Mouse (Mus musculus) cortical plate, adult 2 months (tissue): ENCODE results near the gene Siglecf. TPM values are rescaled to one million over a fixed set of nuclear protein-coding genes. Genes with fewer than 3 reads are reported as not detected.

ENCODE experiments used
- H3K27ac ChIP-seq: fragments of 200-500 bp; 2 replicates; pipeline ENCODE4 v1.5.1; 2012; ENCODE audit warnings: low read length, control low read depth, inconsistent platforms; ENCODE audit not compliant: insufficient read depth
- H3K4me1 ChIP-seq: fragments of 200-500 bp; 2 replicates; pipeline ENCODE4 v1.6.1; 2011; ENCODE audit warnings: low read length; ENCODE audit not compliant: control insufficient read depth, insufficient read depth
- H3K4me3 ChIP-seq: fragments of 200-500 bp; 2 replicates; pipeline ENCODE4 v1.5.1; 2011; ENCODE audit warnings: mild to moderate bottlenecking, low read length, control low read depth; ENCODE audit not compliant: insufficient read depth
- CTCF ChIP-seq: fragments of 200-500 bp; IDR thresholded peaks from 2 replicates; pipeline ENCODE4 v1.5.1; 2011; ENCODE audit warnings: mild to moderate bottlenecking, control low read depth, low read length; ENCODE audit not compliant: insufficient read depth; ENCODE audit errors: extremely low read depth
- POLR2A ChIP-seq: fragments of 200-500 bp; IDR thresholded peaks from 2 replicates; pipeline ENCODE4 v1.6.1; 2011; ENCODE audit warnings: mild to moderate bottlenecking, low read length, control low read depth; ENCODE audit not compliant: insufficient read depth; ENCODE audit errors: extremely low read depth
- polyA plus RNA-seq: library from polyadenylated mRNA; depleted of rRNA; stranded (reverse); fragments of >200 nt; gene quantifications from 2 replicates; pipeline ENCODE4 v1.2.3, GENCODE M21; 2012; rRNA removed

Siglecf gene
- polyA plus RNA-seq, 1 experiment: 1.1 TPM

GRCm38 (mm10) chr7:43362021-43362420 lies 10.9 kb downstream of the Siglecf start:
- no peak overlapping the region for H3K4me3 ChIP-seq

GRCm38 (mm10) chr7:43378226-43378625 lies 27.1 kb downstream of the Siglecf start:
- TF ChIP-seq CTCF: peak; percentile 46; the same call in 1 of the 2 replicates
- no peak for TF ChIP-seq POLR2A
- Histone ChIP-seq H3K4me3 (no peak overlapping the region), H3K4me1 (no peaks in the 10 kb centered on the region), H3K27ac (no peak overlapping the region)

More at GRCm38 (mm10) chr7:43362021-43362420, 10.9 kb downstream of the Siglecf start:
- H3K4me1 ChIP-seq: no peaks in the 10 kb centered on the region
- TF ChIP-seq POLR2A: no peak
- no peak overlapping the region for H3K27ac ChIP-seq

- H3K4me1 ChIP-seq: no peaks in the 10 kb centered on the region
- H3K4me3 ChIP-seq: no peak overlapping the region
- no peak overlapping the region; the same call in 1 of the 2 replicates for H3K27ac ChIP-seq
- TF ChIP-seq CTCF (no peak), POLR2A (no peak)
Observed at GRCm38 (mm10) chr7:43392349-43393121, 41.4 kb downstream of the Siglecf start.

- no peak for TF ChIP-seq CTCF
- no peak for TF ChIP-seq POLR2A
- no peak overlapping the region for H3K27ac ChIP-seq
- no peaks in the 10 kb centered on the region for H3K4me1 ChIP-seq
- H3K4me3 ChIP-seq: no peak overlapping the region
Observed at GRCm38 (mm10) chr7:43399501-43399900, 48.4 kb downstream of the Siglecf start.

GRCm38 (mm10) chr7:43402718-43403117 lies 51.6 kb downstream of the Siglecf start:
- H3K4me3 ChIP-seq: no peak overlapping the region
- no peak overlapping the region for H3K27ac ChIP-seq
- no peaks in the 10 kb centered on the region for H3K4me1 ChIP-seq
- TF ChIP-seq CTCF (no peak), POLR2A (no peak)

GRCm38 (mm10) chr7:43407573-43407972 lies 56.4 kb downstream of the Siglecf start:
- no peak overlapping the region for H3K27ac ChIP-seq
- H3K4me3 ChIP-seq: no peak overlapping the region
- no peaks in the 10 kb centered on the region for H3K4me1 ChIP-seq
- TF ChIP-seq CTCF (no peak), POLR2A (no peak)

GRCm38 (mm10) chr7:43408131-43408553 lies 57.0 kb downstream of the Siglecf start, which contains the start of gene Siglecg:
Siglecg (plus strand) TSS chr7:43408204.
- H3K4me1 ChIP-seq: no peaks in the 10 kb centered on the region
- H3K27ac ChIP-seq: no peak within 1 kb of the TSS
- TF ChIP-seq POLR2A (no peak), CTCF (no peak)
- no peak within 1 kb of the TSS for H3K4me3 ChIP-seq

GRCm38 (mm10) chr7:43409084-43409483 lies 57.9 kb downstream of the Siglecf start:
- Histone ChIP-seq H3K4me1 (no peaks in the 10 kb centered on the region), H3K4me3 (no peak overlapping the region), H3K27ac (no peak overlapping the region)
- TF ChIP-seq POLR2A (no peak), CTCF (no peak)

Other genes with a start within 250 kb of the Siglecf start
- not detected in 2 replicates for gene Zfp936, start 237.1 kb upstream of the Siglecf start, polyA plus RNA-seq
- 15.3 and 15.4 TPM in 2 replicates for gene Zfp715, start 38.0 kb upstream of the Siglecf start, polyA plus RNA-seq
- gene Siglecg, start 56.9 kb downstream of the Siglecf start, polyA plus RNA-seq: 0.15 and 0.17 TPM in 2 replicates
- not detected in 2 replicates for gene Lim2, start 76.3 kb downstream of the Siglecf start, polyA plus RNA-seq
- gene Nkg7, start 85.7 kb downstream of the Siglecf start, polyA plus RNA-seq: 0.32 TPM in 1 of 2 replicates, not detected in the other
- gene Cldnd2, start 89.4 kb downstream of the Siglecf start, polyA plus RNA-seq: not detected in 2 replicates
- gene Etfb, start 92.7 kb downstream of the Siglecf start, polyA plus RNA-seq: 89.4 and 94.5 TPM in 2 replicates
- gene Gm45233, start 92.8 kb downstream of the Siglecf start, polyA plus RNA-seq: 0.78 and 2.1 TPM in 2 replicates
- 1.7 and 3.2 TPM in 2 replicates for gene Vsig10l, start 111.8 kb downstream of the Siglecf start, polyA plus RNA-seq
- gene Iglon5, start 138.7 kb downstream of the Siglecf start, polyA plus RNA-seq: 42.2 and 46.0 TPM in 2 replicates
- gene 4931406B18Rik, start 154.6 kb downstream of the Siglecf start, polyA plus RNA-seq: not detected in 2 replicates
- gene Cd33, start 193.1 kb downstream of the Siglecf start, polyA plus RNA-seq: 9.3 and 11.2 TPM in 2 replicates
- gene Zfp658, start 210.9 kb downstream of the Siglecf start, polyA plus RNA-seq: 5.9 and 6.1 TPM in 2 replicates
- gene Zfp719, start 228.3 kb downstream of the Siglecf start, polyA plus RNA-seq: 8.7 and 9.2 TPM in 2 replicates